Mouse (Mus musculus) embryonic facial prominence, embryonic 14.5 days (tissue): ENCODE measurements around the gene Gckr. TPM values are rescaled to one million over a fixed set of nuclear protein-coding genes. Genes with fewer than 3 reads are reported as not detected.

Experiments
- ATAC-seq: fragments of 200-750 bp; cut with Nextera tagmentation; 2 replicates; pipeline ENCODE4 v1.8.0; 2017; ENCODE audit warnings: low read depth, moderate number of reproducible peaks, moderate TSS enrichment
- DNase-seq: peaks from one replicate; pipeline ENCODE4 v3.0.0-alpha.2; 2015; ENCODE audit warnings: low spot score
- H3K27ac ChIP-seq: fragments of 300-500 bp; sonication (generic); replicated peaks from 2 replicates; pipeline ENCODE4 v1.5.1; 2014; ENCODE audit warnings: low read depth, mild to moderate bottlenecking, low read length, moderate library complexity
- H3K27me3 ChIP-seq: fragments of 300-500 bp; sonication (generic); replicated peaks from 2 replicates; pipeline ENCODE4 v1.6.1; 2014; ENCODE audit warnings: low read length; ENCODE audit not compliant: control insufficient read depth, insufficient read depth
- H3K36me3 ChIP-seq: fragments of 300-500 bp; sonication (generic); 2 replicates; pipeline ENCODE4 v1.6.1; 2014; ENCODE audit warnings: low read length, mixed read lengths; ENCODE audit not compliant: control insufficient read depth, insufficient read depth
- H3K4me1 ChIP-seq: fragments of 300-500 bp; sonication (generic); 2 replicates; pipeline ENCODE4 v1.6.1; 2014; ENCODE audit warnings: antibody characterized with exemption, low read length; ENCODE audit not compliant: control insufficient read depth, insufficient read depth
- H3K4me2 ChIP-seq: fragments of 300-500 bp; sonication (generic); 2 replicates; pipeline ENCODE4 v1.6.1; 2014; ENCODE audit warnings: low read depth, mild to moderate bottlenecking, low read length, moderate library complexity, mixed read lengths
- H3K4me3 ChIP-seq: fragments of 300-500 bp; sonication (generic); 2 replicates; pipeline ENCODE4 v1.5.1; 2014; ENCODE audit warnings: low read depth, mild to moderate bottlenecking, low read length
- H3K9ac ChIP-seq: fragments of 300-500 bp; sonication (generic); 2 replicates; pipeline ENCODE4 v1.6.1; 2014; ENCODE audit warnings: low read depth, mild to moderate bottlenecking, low read length, moderate library complexity, mixed read lengths
- H3K9me3 ChIP-seq: fragments of 300-500 bp; sonication (generic); 2 replicates; pipeline ENCODE4 v1.6.1; 2016; ENCODE audit warnings: low read length; ENCODE audit not compliant: control insufficient read depth
- WGBS: fragments of 180-500 bp; shearing (Covaris S2); extraction: QIAGEN DNeasy Blood & Tissue Kit; methylation state at CpG from one replicate; pipeline ENCODE4 v1.1.7; 2014; 5-methylcytosine and 5-hydroxymethylcytosine counted together
- polyA plus RNA-seq: library from polyadenylated mRNA; unstranded; fragments of >200 nt; fragmentation: Nextera tagmentation; extraction: Ambion mirVana; gene quantifications from 2 replicates; pipeline ENCODE4 v1.2.1, GENCODE M21; 2014

Gckr gene
- 0.17 and 0.31 TPM in 2 replicates for polyA plus RNA-seq

- 74% methylated on average over 13 of the region's 13 CpGs for WGBS
- peaks cover 22% of the 10 kb centered on the region; the same call in 1 of the 2 replicates for H3K36me3 ChIP-seq
- H3K9ac ChIP-seq, result no peak within 1 kb of the TSS
- H3K4me1 ChIP-seq, result peaks cover 3% of the 10 kb centered on the region; the same call in 1 of the 2 replicates
- no peak for DNase-seq
- peak within 1 kb of the TSS; percentile 67 for H3K4me2 ChIP-seq
- H3K9me3 ChIP-seq, result no peaks in the 10 kb centered on the region
- no peaks in the 10 kb centered on the region for H3K27me3 ChIP-seq
- no peak for ATAC-seq
- H3K27ac ChIP-seq, result no peak within 1 kb of the TSS
- peak within 1 kb of the TSS; percentile 85; the same call in 1 of the 2 replicates for H3K4me3 ChIP-seq
Observed at GRCm38 (mm10) chr5:31297047-31297757, at the start of gene Gckr. Gene Gckr (plus strand): TSS chr5:31297443.

GRCm38 (mm10) chr5:31250716-31251115 lies 46.5 kb upstream of the Gckr start:
- 42% methylated on average over 4 of the region's 4 CpGs for WGBS
- Histone ChIP-seq H3K4me3 (no peak overlapping the region), H3K4me2 (peak overlapping the region; percentile 48; the same call in 1 of the 2 replicates), H3K9ac (no peak overlapping the region), H3K27me3 (no peaks in the 10 kb centered on the region), H3K36me3 (peaks cover 96% of the 10 kb centered on the region), H3K9me3 (no peaks in the 10 kb centered on the region), H3K27ac (peak overlapping the region; percentile 50; the same call in 1 of the 2 replicates), H3K4me1 (peaks cover 23% of the 10 kb centered on the region)
- ATAC-seq, result peak; percentile 16
- DNase-seq, result peak; percentile 71

GRCm38 (mm10) chr5:31251541-31252101 lies 45.6 kb upstream of the Gckr start, which contains the start of gene Krtcap3:
Gene Krtcap3 (plus strand): TSS chr5:31251691.
- H3K4me1 ChIP-seq, result peaks cover 23% of the 10 kb centered on the region
- H3K27me3 ChIP-seq, result no peaks in the 10 kb centered on the region
- DNase-seq, result peak; percentile 64
- peak within 1 kb of the TSS; percentile 33 for H3K4me3 ChIP-seq
- 17% methylated on average over 18 of the region's 47 CpGs for WGBS
- ATAC-seq, result peak; percentile 75
- H3K9ac ChIP-seq, result peak within 1 kb of the TSS; percentile 56
- H3K27ac ChIP-seq, result peak within 1 kb of the TSS; percentile 64
- H3K36me3 ChIP-seq, result peaks cover 88% of the 10 kb centered on the region
- H3K4me2 ChIP-seq, result peak within 1 kb of the TSS; percentile 48
- no peaks in the 10 kb centered on the region for H3K9me3 ChIP-seq

GRCm38 (mm10) chr5:31252151-31252550 lies 45.1 kb upstream of the Gckr start:
- DNase-seq, result no peak
- H3K4me2 ChIP-seq, result peak overlapping the region; percentile 48
- ATAC-seq, result no peak
- H3K36me3 ChIP-seq, result peaks cover 86% of the 10 kb centered on the region
- WGBS, result 62% methylated on average over 10 of the region's 10 CpGs
- H3K9me3 ChIP-seq, result no peaks in the 10 kb centered on the region
- H3K27ac ChIP-seq, result peak overlapping the region; percentile 64
- peaks cover 23% of the 10 kb centered on the region for H3K4me1 ChIP-seq
- peak overlapping the region; percentile 41; the same call in 1 of the 2 replicates for H3K9ac ChIP-seq
- H3K4me3 ChIP-seq, result peak overlapping the region; percentile 33
- no peaks in the 10 kb centered on the region for H3K27me3 ChIP-seq

GRCm38 (mm10) chr5:31252795-31253545 lies 44.3 kb upstream of the Gckr start:
- peak overlapping the region; percentile 48 for H3K4me2 ChIP-seq
- H3K36me3 ChIP-seq, result peaks cover 86% of the 10 kb centered on the region
- 44% methylated on average over 16 of the region's 16 CpGs for WGBS
- no peaks in the 10 kb centered on the region for H3K27me3 ChIP-seq
- DNase-seq (peak; percentile 76), ATAC-seq (peak; percentile 19; the same call in 1 of the 2 replicates)
- no peaks in the 10 kb centered on the region for H3K9me3 ChIP-seq
- peaks cover 23% of the 10 kb centered on the region for H3K4me1 ChIP-seq
- peak overlapping the region; percentile 64 for H3K27ac ChIP-seq
- peak overlapping the region; percentile 41; the same call in 1 of the 2 replicates for H3K9ac ChIP-seq
- H3K4me3 ChIP-seq, result peak overlapping the region; percentile 33; the same call in 1 of the 2 replicates

- DNase-seq (no peak), ATAC-seq (no peak)
- Histone ChIP-seq H3K9ac (0 out of 2 replicates have a peak overlapping the region, but pooled peaks have one; percentile 0), H3K36me3 (peaks cover 85% of the 10 kb centered on the region), H3K4me1 (peaks cover 23% of the 10 kb centered on the region), H3K4me2 (no peak overlapping the region), H3K4me3 (no peak overlapping the region), H3K27me3 (no peaks in the 10 kb centered on the region), H3K9me3 (no peaks in the 10 kb centered on the region), H3K27ac (peak overlapping the region; percentile 5; the same call in 1 of the 2 replicates)
- WGBS, result 93% methylated on average over 8 of the region's 8 CpGs
Observed at GRCm38 (mm10) chr5:31253806-31254205, 43.4 kb upstream of the Gckr start.

- no peak overlapping the region for H3K9ac ChIP-seq
- 77% methylated on average over 7 of the region's 7 CpGs for WGBS
- H3K4me2 ChIP-seq, result no peak overlapping the region
- no peaks in the 10 kb centered on the region for H3K9me3 ChIP-seq
- H3K4me3 ChIP-seq, result no peak overlapping the region
- no peak for ATAC-seq
- H3K36me3 ChIP-seq, result peaks cover 86% of the 10 kb centered on the region
- peaks cover 23% of the 10 kb centered on the region for H3K4me1 ChIP-seq
- peak; percentile 15 for DNase-seq
- H3K27me3 ChIP-seq, result no peaks in the 10 kb centered on the region
- no peak overlapping the region for H3K27ac ChIP-seq
Observed at GRCm38 (mm10) chr5:31254452-31254851, 42.8 kb upstream of the Gckr start.

GRCm38 (mm10) chr5:31254901-31255300 lies 42.3 kb upstream of the Gckr start:
- Histone ChIP-seq H3K4me2 (no peak overlapping the region), H3K27me3 (no peaks in the 10 kb centered on the region), H3K27ac (no peak overlapping the region), H3K9ac (no peak overlapping the region), H3K4me1 (peaks cover 23% of the 10 kb centered on the region), H3K36me3 (peaks cover 85% of the 10 kb centered on the region), H3K4me3 (no peak overlapping the region), H3K9me3 (no peaks in the 10 kb centered on the region)
- WGBS, result 91% methylated on average over 8 of the region's 8 CpGs
- DNase-seq (no peak), ATAC-seq (no peak)
